Mouse (Mus musculus): ENCODE results near the gene Ndufa3. TPM values are rescaled to one million over a fixed set of nuclear protein-coding genes. Genes with fewer than 3 reads are reported as not detected.
A peak's percentile ranks its signal among the peaks of the same experiment; 100 is the strongest.
"Not testable (repeated sequence)": the region's sequence is repeated elsewhere in the genome, so short reads cannot be mapped to it uniquely, and the experiment has no call there.

The Ndufa3 gene
- 500 and 505 TPM in 2 replicates for polyA plus RNA-seq (2015; fragmentation: Nextera tagmentation; extraction: Ambion mirVana)

DNA sequence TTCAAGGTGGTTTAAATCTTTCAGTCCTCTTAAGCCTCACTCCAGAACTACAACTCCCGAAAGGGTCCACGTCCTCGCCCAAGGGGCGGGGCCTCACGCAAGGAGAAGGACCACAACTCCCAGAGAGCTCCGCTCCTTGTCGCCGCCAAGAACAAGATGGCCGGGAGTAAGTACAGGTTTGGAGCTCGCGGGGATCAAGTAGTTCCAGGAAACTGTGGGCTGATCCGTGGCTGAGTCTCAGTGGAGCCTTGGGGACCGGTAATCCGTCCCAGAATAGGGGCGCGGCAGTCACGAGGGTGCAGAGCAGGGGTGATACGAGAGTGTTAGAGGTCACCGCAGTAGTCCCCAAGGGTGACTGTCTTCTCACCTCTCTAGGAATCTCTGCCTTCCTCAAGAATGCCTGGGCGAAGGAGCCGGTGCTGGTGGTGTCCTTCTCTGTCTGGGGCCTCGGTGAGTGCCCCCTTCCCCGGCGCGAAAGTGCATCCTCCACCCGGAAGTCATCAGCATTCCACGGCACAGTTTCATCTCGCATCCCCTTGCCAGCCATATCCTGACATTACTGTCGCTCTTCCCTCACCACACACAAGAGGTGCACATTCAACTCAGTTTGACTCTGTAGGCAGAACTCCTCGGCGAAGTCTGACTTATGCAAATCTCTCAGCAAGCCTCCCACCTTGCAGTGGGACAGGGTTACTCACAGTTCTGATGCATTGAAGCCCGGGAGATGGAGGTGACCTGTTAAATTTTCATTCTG, at the start of gene Ndufa3:
TSS of gene Ndufa3 (plus strand) at position 132 of the 754 bp plus-strand sequence.
- H3K4me2 ChIP-seq, result peak within 1 kb of the TSS; percentile 68
- peak; percentile 98 for ATAC-seq (replicated peaks; ENCODE audit: low FRiP score)

DNA sequence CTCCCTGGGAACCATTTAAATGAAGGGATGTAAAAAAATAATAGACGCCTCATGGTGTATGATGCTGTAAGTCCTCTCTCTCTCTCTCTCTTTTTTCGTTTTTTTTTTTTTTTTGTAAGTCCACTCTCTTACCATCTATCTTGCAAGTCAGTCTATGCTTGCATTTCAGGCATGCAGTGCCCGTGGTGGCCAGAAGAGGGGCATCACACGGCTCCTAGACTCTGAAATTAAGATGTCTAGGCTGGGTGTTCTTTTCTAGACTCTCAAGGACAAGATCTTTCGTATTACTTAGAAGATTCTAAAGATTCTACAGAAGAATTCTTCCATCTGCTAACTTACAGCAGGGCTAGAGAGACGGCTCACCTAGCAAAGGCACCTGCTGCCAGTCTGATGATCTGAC, 47.4 kb upstream of the Ndufa3 start:
- no peak for ATAC-seq (replicated peaks; ENCODE audit: low FRiP score)
- H3K4me1 ChIP-seq, result no peaks in the 10 kb centered on the region
- WGBS, result 72% methylated on average over 6 of the region's 6 CpGs
- no peak overlapping the region for H3K27ac ChIP-seq
- no peak overlapping the region for H3K4me3 ChIP-seq (replicated peaks)
- H3K4me2 ChIP-seq, result no peak overlapping the region
- H3K36me3 ChIP-seq, result no peaks in the 10 kb centered on the region
- no peaks in the 10 kb centered on the region for H3K27me3 ChIP-seq
- H3K9ac ChIP-seq, result no peak overlapping the region
- no peaks in the 10 kb centered on the region for H3K9me3 ChIP-seq (replicated peaks)

More for the DNA sequence above, at the start of gene Ndufa3:
- Histone ChIP-seq H3K27me3 (no peaks in the 10 kb centered on the region), H3K36me3 (peaks cover 37% of the 10 kb centered on the region), H3K4me1 (peaks cover 9% of the 10 kb centered on the region), H3K9me3 (replicated peaks) (no peaks in the 10 kb centered on the region), H3K4me3 (replicated peaks) (peak within 1 kb of the TSS; percentile 72), H3K27ac (peak within 1 kb of the TSS; percentile 82), H3K9ac (peak within 1 kb of the TSS; percentile 79)
- 1% methylated on average over 32 of the region's 32 CpGs for WGBS

DNA sequence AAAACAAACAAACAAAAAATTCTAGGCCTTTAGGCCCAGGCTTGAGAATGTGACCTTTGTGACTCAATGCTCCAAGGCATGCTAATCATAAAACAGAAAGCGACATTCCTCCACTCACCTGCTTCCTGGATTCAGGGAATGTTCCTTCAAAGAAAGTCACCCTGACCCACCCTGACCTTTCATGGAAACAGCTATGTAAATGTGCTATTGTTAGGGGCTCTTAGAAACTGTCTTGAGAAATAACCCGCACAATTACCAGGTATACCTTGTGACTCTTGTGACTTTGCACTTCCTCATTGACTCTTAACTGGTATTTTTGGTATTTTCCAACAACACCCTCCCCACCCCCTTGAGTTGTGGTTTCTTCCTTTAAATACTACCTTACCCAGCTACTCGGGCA, 46.6 kb upstream of the Ndufa3 start:
- H3K4me3 ChIP-seq (replicated peaks); H3K9ac ChIP-seq; H3K4me1 ChIP-seq; H3K4me2 ChIP-seq; H3K27me3 ChIP-seq; ATAC-seq (replicated peaks; ENCODE audit: low FRiP score); H3K27ac ChIP-seq; H3K9me3 ChIP-seq (replicated peaks); H3K36me3 ChIP-seq: not testable (repeated sequence)
- WGBS, result 83% methylated on average over 3 of the region's 3 CpGs

DNA sequence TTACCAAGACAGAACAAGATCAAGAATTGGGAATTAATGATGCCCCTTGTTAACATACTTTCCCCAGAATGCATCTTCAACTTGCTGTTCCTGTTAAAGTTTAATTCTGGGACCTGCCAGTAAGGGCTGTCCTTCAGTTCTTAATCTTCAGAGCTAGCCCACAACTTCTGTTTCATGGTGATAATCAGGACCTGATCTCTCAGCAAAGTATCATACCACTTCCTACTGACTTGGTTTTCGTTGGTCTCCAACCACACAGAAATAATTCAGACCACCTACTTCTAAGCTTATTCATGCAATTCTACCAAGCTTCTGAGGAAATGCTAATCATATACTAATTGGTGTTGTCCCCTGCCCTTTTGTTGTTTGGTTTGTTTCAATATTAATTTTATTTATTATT, 45.3 kb upstream of the Ndufa3 start:
- Histone ChIP-seq H3K4me2 (no peak overlapping the region), H3K4me1 (no peaks in the 10 kb centered on the region), H3K27ac (no peak overlapping the region), H3K36me3 (no peaks in the 10 kb centered on the region), H3K9me3 (replicated peaks) (no peaks in the 10 kb centered on the region), H3K27me3 (no peaks in the 10 kb centered on the region), H3K9ac (no peak overlapping the region), H3K4me3 (replicated peaks) (no peak overlapping the region)
- ATAC-seq (replicated peaks; ENCODE audit: low FRiP score), result no peak
- 72% methylated on average over 1 of the region's 1 CpGs for WGBS

DNA sequence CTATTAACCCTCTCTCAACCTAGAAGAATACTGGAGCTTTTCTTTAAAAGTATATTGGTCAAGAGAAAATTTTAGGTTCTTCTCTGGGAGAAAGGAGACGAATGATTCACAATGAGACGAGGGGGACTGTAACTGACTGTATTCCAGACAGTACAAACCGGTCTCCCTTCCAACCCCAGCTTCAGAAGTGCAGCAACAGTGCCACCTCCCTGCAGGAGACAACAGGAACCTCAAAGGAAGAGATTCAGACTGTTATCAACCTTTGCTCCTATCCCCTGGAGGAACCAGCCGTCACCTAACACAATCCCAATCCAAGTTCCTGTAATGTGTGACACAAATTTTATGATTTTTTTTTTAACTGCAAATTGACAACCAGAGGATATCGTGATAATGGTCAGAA, 43.0 kb upstream of the Ndufa3 start:
- Histone ChIP-seq H3K36me3 (no peaks in the 10 kb centered on the region), H3K9ac (no peak overlapping the region), H3K4me3 (replicated peaks) (no peak overlapping the region), H3K4me2 (no peak overlapping the region), H3K4me1 (no peaks in the 10 kb centered on the region), H3K27me3 (no peaks in the 10 kb centered on the region), H3K27ac (no peak overlapping the region), H3K9me3 (replicated peaks) (no peaks in the 10 kb centered on the region)
- no peak for ATAC-seq (replicated peaks; ENCODE audit: low FRiP score)
- WGBS, result 50% methylated on average over 5 of the region's 5 CpGs

DNA sequence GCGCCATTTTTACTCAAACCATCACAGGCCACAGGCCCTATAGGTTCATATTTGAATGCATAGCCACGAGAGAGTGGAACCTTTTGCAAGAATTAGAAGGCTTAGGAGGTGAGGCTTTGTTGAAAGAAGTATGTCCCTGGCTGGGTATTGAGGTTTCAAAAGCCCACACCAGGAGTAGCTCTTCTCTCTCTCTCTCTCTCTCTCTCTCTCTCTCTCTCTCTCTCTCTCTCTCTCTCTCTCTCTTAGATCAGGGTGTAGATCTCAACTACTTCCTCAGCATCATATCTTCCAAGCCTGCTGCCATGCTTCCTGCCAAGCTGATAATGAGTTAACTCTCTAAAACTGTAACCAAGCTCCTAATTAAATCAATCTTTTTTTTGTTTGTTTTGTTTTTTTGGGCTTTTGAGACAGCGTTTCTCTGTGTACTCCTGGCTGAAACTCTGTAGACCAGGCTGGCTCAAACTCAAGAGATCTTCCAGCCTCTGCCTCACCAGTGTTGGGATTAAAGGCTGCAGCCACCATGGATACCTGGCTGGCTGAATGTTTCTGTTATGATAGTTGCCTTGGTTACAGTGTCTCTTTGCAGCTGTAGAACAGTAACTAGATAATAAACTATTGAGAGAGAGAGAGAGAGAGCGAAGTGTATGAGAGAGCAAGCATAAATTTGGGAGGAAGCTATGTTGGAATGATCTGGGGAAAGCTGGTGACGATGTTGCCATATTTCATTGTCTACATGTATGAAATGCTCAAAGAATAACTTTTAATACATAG, 40.6 kb upstream of the Ndufa3 start:
- WGBS, result 77% methylated on average over 5 of the region's 5 CpGs
- H3K9me3 ChIP-seq (replicated peaks), result no peaks in the 10 kb centered on the region

DNA sequence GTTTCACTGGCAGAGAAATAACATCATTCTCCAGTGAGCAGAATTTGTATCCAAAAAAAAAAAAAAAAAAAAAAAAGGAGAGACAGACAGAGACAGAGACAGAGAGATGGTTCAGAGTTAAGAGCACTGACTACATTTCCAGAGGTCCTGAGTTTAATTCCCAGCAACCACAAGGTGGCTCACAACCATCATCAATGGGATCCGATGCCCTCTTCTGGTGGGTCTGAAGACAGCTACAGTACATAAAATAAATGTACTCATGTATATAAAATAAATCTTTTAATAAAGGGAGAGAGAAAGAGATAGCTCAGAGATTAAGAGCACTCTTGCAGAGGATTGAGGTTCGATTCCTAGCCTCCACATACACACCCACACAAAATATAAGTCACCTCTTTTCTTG, 39.0 kb upstream of the Ndufa3 start:
- H3K4me1 ChIP-seq, result no peaks in the 10 kb centered on the region
- ATAC-seq (replicated peaks; ENCODE audit: low FRiP score), result no peak
- no peaks in the 10 kb centered on the region for H3K36me3 ChIP-seq
- no peak overlapping the region for H3K9ac ChIP-seq
- H3K27me3 ChIP-seq, result no peaks in the 10 kb centered on the region
- H3K4me3 ChIP-seq (replicated peaks), result no peak overlapping the region
- 82% methylated on average over 2 of the region's 2 CpGs for WGBS
- H3K4me2 ChIP-seq, result no peak overlapping the region
- no peak overlapping the region for H3K27ac ChIP-seq
- H3K9me3 ChIP-seq (replicated peaks), result no peaks in the 10 kb centered on the region

More for the DNA sequence above, 40.6 kb upstream of the Ndufa3 start:
- H3K4me3 ChIP-seq (replicated peaks), result no peak overlapping the region
- no peaks in the 10 kb centered on the region for H3K36me3 ChIP-seq
- H3K9ac ChIP-seq, result no peak overlapping the region
- H3K27me3 ChIP-seq, result no peaks in the 10 kb centered on the region
- H3K4me1 ChIP-seq, result no peaks in the 10 kb centered on the region
- H3K27ac ChIP-seq, result no peak overlapping the region
- no peak overlapping the region for H3K4me2 ChIP-seq
- no peak for ATAC-seq (replicated peaks; ENCODE audit: low FRiP score)

DNA sequence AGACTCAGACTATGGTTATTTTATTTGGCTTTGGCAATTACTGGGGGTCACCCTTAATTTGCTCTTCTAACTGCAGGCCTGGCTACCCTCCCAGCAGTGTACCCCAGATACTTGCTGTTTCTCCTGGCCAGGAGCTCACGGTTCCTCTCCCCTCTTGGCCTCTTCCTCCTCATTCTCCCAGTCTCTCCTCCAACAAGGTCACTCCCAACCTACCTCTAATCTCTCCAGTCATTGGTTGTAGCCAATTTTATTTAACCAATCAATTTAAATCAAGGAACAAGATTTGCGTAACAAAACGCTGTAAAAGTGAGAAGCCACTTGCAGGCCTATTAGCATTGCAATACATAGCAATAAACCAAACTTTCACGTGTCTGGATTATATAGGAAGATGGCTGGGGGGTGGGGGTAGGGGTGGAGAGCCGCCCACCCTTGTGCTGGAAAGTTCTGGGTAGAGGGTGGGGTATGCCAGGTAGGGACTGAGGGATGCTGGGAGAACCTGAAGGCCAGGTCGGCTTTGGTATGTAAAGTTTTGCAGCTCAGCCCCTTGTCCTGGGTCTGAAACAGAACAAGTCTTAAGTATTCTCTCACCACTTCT, 38.1 kb upstream of the Ndufa3 start:
- Histone ChIP-seq H3K4me2 (no peak overlapping the region), H3K9ac (no peak overlapping the region), H3K4me1 (no peaks in the 10 kb centered on the region), H3K27me3 (no peaks in the 10 kb centered on the region), H3K4me3 (replicated peaks) (no peak overlapping the region), H3K36me3 (no peaks in the 10 kb centered on the region), H3K27ac (no peak overlapping the region), H3K9me3 (replicated peaks) (no peaks in the 10 kb centered on the region)
- WGBS, result 55% methylated on average over 6 of the region's 6 CpGs
- ATAC-seq (replicated peaks; ENCODE audit: low FRiP score), result no peak

DNA sequence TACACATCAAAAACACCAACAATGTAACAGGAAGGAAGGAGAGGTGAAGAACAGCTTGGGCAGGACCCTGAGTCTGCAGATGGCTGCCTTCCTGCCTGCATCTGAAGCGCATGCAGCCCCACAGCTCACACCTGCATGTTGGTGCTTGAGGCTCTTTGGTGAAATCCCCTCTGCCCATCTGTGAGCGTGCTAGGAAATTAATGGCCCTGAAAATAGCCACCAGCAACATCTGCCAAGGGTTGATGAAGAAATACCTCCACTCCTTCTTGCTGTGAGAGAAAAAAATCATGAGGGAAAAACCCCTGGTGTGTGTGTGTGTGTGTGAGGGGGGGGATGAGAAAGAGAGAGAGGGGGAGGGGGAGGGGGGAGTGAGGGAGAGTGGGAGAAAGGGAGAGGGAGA, 37.1 kb upstream of the Ndufa3 start:
- no peaks in the 10 kb centered on the region for H3K27me3 ChIP-seq
- ATAC-seq (replicated peaks; ENCODE audit: low FRiP score), result no peak
- no peak overlapping the region for H3K4me2 ChIP-seq
- no peaks in the 10 kb centered on the region for H3K36me3 ChIP-seq
- H3K4me1 ChIP-seq, result no peaks in the 10 kb centered on the region
- no peaks in the 10 kb centered on the region for H3K9me3 ChIP-seq (replicated peaks)
- no peak overlapping the region for H3K9ac ChIP-seq
- no peak overlapping the region for H3K27ac ChIP-seq
- WGBS, result 25% methylated on average over 2 of the region's 2 CpGs
- no peak overlapping the region for H3K4me3 ChIP-seq (replicated peaks)

DNA sequence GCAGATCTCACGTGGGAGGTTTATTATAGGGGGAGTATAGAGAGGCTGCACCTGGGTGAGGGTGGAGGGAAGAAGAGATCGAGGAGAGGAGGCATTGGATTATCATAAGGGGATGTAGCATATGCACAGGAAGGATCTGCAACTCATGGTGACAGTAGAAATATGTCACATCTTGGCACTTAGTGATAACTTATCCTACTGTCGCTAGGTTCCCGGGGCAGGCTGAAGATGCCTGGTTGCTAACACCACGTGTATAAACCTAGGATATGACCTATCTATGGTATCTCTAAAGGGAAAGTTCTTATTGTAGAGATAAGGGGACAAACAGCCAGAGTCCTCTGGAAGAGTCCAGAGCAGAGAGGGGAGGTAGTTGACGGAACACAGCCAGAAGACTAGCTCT, 31.4 kb upstream of the Ndufa3 start:
- no peak overlapping the region for H3K4me3 ChIP-seq (replicated peaks)
- H3K36me3 ChIP-seq, result no peaks in the 10 kb centered on the region
- H3K27me3 ChIP-seq, result no peaks in the 10 kb centered on the region
- H3K4me2 ChIP-seq, result no peak overlapping the region
- no peaks in the 10 kb centered on the region for H3K4me1 ChIP-seq
- no peaks in the 10 kb centered on the region for H3K9me3 ChIP-seq (replicated peaks)
- ATAC-seq (replicated peaks; ENCODE audit: low FRiP score), result no peak
- WGBS, result 20% methylated on average over 6 of the region's 6 CpGs
- no peak overlapping the region for H3K27ac ChIP-seq
- H3K9ac ChIP-seq, result no peak overlapping the region

DNA sequence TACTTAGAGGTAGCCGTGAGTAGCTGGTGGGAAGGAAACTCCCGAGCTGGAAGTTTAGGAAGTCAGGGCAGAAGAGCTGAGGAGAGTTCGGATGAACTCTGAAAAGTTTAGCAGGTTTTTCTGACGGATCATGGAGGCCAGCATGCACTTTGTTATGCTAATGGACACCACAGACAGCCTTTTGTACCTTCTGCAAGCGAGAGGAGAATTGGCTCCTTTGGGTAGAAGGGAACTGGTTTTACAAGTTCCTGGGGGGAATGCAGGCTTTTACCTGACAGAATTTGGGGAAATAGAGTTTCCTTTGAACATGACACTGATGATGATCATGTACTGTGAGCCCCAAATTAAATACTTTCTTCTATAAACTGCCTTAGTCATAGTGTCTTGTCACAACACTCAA, 30.9 kb upstream of the Ndufa3 start:
- H3K9ac ChIP-seq, result no peak overlapping the region
- no peak overlapping the region for H3K4me3 ChIP-seq (replicated peaks)
- no peak overlapping the region for H3K4me2 ChIP-seq
- H3K36me3 ChIP-seq, result no peaks in the 10 kb centered on the region
- no peak for ATAC-seq (replicated peaks; ENCODE audit: low FRiP score)
- WGBS, result 6% methylated on average over 5 of the region's 5 CpGs
- H3K27me3 ChIP-seq, result no peaks in the 10 kb centered on the region
- H3K4me1 ChIP-seq, result no peaks in the 10 kb centered on the region
- H3K27ac ChIP-seq, result no peak overlapping the region
- H3K9me3 ChIP-seq (replicated peaks), result no peaks in the 10 kb centered on the region

DNA sequence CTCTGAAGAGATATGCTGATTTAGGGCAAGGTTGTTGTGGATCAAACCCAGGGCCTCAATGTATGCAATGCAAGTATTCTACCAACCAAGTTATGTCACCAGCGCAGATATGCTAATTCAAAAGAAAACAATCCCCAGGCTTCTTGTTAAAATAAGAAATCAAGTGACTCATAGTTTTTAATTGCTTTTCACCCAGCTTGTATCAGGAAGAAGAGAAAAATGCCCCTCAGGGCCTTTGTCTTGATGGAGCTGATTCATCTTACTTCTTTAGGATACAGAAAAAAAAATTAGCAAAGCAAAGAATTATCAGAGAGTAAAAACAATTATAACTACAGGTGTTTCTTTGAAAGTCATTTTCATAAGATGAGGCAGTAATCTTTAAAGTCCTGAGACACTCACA, 29.9 kb upstream of the Ndufa3 start:
- no peak overlapping the region for H3K4me2 ChIP-seq
- 71% methylated on average over 1 of the region's 1 CpGs for WGBS
- H3K36me3 ChIP-seq, result no peaks in the 10 kb centered on the region
- ATAC-seq (replicated peaks; ENCODE audit: low FRiP score), result no peak
- no peak overlapping the region for H3K27ac ChIP-seq
- no peaks in the 10 kb centered on the region for H3K4me1 ChIP-seq
- H3K9ac ChIP-seq, result no peak overlapping the region
- no peaks in the 10 kb centered on the region for H3K9me3 ChIP-seq (replicated peaks)
- no peaks in the 10 kb centered on the region for H3K27me3 ChIP-seq
- H3K4me3 ChIP-seq (replicated peaks), result no peak overlapping the region
